Mouse (Mus musculus) MEL (cell line): ENCODE data around the gene Golga4.

Source experiments
- CTCF ChIP-seq, 3 experiments: IDR thresholded peaks in 2 of 3; conservative IDR thresholded peaks in 1 of 3; 2 replicates each; pipeline ENCODE4 v1.5.1; 2011 to 2012; ENCODE audit warnings: low read length in 3 of 3, low read depth in 2 of 3, mild to moderate bottlenecking in 2 of 3, improper control_type of control experiment in 1 of 3, inconsistent platforms in 1 of 3, mixed read lengths in 1 of 3, moderate library complexity in 1 of 3; ENCODE audit not compliant: control insufficient read depth in 1 of 3, insufficient read depth in 1 of 3, poor library complexity in 1 of 3, severe bottlenecking in 1 of 3
- E2F4 ChIP-seq: IDR thresholded peaks from 2 replicates; pipeline ENCODE4 v1.6.1; 2011; ENCODE audit warnings: low read depth, low read length, improper control_type of control experiment, borderline replicate concordance
- JUND ChIP-seq: IDR thresholded peaks from 2 replicates; pipeline ENCODE4 v1.6.1; 2011; ENCODE audit warnings: low read depth, mild to moderate bottlenecking, improper control_type of control experiment, low read length
- MXI1 ChIP-seq: IDR thresholded peaks from 2 replicates; pipeline ENCODE4 v1.6.1; 2011; ENCODE audit warnings: mild to moderate bottlenecking, low read depth, low read length, improper control_type of control experiment
- USF1 ChIP-seq: IDR thresholded peaks from 2 replicates; pipeline ENCODE4 v1.6.1; 2014; ENCODE audit warnings: low read depth, mild to moderate bottlenecking, inconsistent platforms, low read length, improper control_type of control experiment, moderate library complexity
- ZKSCAN1 ChIP-seq: IDR thresholded peaks from 2 replicates; pipeline ENCODE4 v1.6.1; 2012; ENCODE audit warnings: low read depth, mild to moderate bottlenecking, inconsistent platforms, low read length, improper control_type of control experiment, moderate library complexity

- TF ChIP-seq MXI1 (no peak), E2F4 (no peak), CTCF (IDR thresholded peaks at IDR 0.05 in 2 of 3, conservative IDR thresholded peaks at IDR 0.05 in 1 of 3; ENCODE audit: control insufficient read depth in 1 of 3, insufficient read depth in 1 of 3, low read depth in 2 of 3, low read length in 3 of 3, poor library complexity in 1 of 3, severe bottlenecking in 1 of 3) (no peak), JUND (no peak), USF1 (no peak), ZKSCAN1 (no peak)
Observed at GRCm38 (mm10) chr9:118545146-118545545, 39.1 kb downstream of the Golga4 start.
